Comparison of ENCODE assay signal across 19 mouse cellular contexts in genomic region chr5:150016861-150017260, GRCm38 (mm10). TPM values are rescaled to one million over a fixed set of nuclear protein-coding genes. Genes with fewer than 3 reads are reported as not detected.
DNase-seq lines count a peak whose midpoint lies in the region; ATAC-seq and TF ChIP-seq lines count a peak whose summit lies in the region.
"Had no signal": no experiment of that assay in that cellular context is flagged by ENCODE, and none has a peak within 500 bp of the region (broad histone marks: within the 10 kb centered on the region; RNA-seq: fewer than 3 reads in every experiment).

No protein-coding gene starts in this region.

- no peak overlapping the region for H3K4me3 ChIP-seq in forebrain, embryonic 10.5 days
- no peak overlapping the region for H3K4me3 ChIP-seq in forebrain, postnatal 0 days (ENCODE audit: low read depth, low read length)
- no peak overlapping the region for H3K4me3 ChIP-seq in midbrain, embryonic 10.5 days
- H3K4me3 ChIP-seq in midbrain, postnatal 0 days (ENCODE audit: low read depth, low read length): no peak overlapping the region
- H3K4me3 ChIP-seq in kidney, embryonic 15.5 days (replicated peaks): no peak overlapping the region
- no peak overlapping the region for H3K4me3 ChIP-seq in midbrain, embryonic 16.5 days (ENCODE audit: low read depth, low read length)
- H3K4me3 ChIP-seq: forebrain, embryonic 12.5 days; gastrocnemius, adult 2 months; intestine, embryonic 15.5 days had no signal

- H3K9me3 ChIP-seq in forebrain, embryonic 10.5 days: no peaks in the 10 kb centered on the region
- no peaks in the 10 kb centered on the region for H3K9me3 ChIP-seq in forebrain, postnatal 0 days (ENCODE audit: low read length)
- 0 out of 2 replicates have a peak, but pooled peaks cover 5% of the 10 kb centered on the region for H3K9me3 ChIP-seq in midbrain, embryonic 10.5 days (replicated peaks)
- no peaks in the 10 kb centered on the region for H3K9me3 ChIP-seq in midbrain, postnatal 0 days (ENCODE audit: low read length)
- no peaks in the 10 kb centered on the region for H3K9me3 ChIP-seq in kidney, embryonic 15.5 days (replicated peaks)
- H3K9me3 ChIP-seq in midbrain, embryonic 16.5 days (replicated peaks; ENCODE audit: control insufficient read depth, low read length, poor library complexity, severe bottlenecking): no peaks in the 10 kb centered on the region
- H3K9me3 ChIP-seq: forebrain, embryonic 12.5 days; intestine, embryonic 15.5 days had no signal

- no peaks in the 10 kb centered on the region for H3K27me3 ChIP-seq in forebrain, embryonic 10.5 days (ENCODE audit: poor library complexity, severe bottlenecking)
- no peaks in the 10 kb centered on the region for H3K27me3 ChIP-seq in forebrain, postnatal 0 days (ENCODE audit: insufficient read depth, low read length)
- H3K27me3 ChIP-seq in midbrain, embryonic 10.5 days (ENCODE audit: low read depth, poor library complexity, severe bottlenecking): peaks cover 16% of the 10 kb centered on the region
- 0 out of 2 replicates have a peak, but pooled peaks cover 3% of the 10 kb centered on the region for H3K27me3 ChIP-seq in midbrain, postnatal 0 days (ENCODE audit: insufficient read depth, low read length)
- peaks cover 7% of the 10 kb centered on the region; the same call in 1 of the 2 replicates for H3K27me3 ChIP-seq in kidney, embryonic 15.5 days
- no peaks in the 10 kb centered on the region for H3K27me3 ChIP-seq in midbrain, embryonic 16.5 days (ENCODE audit: control insufficient read depth, insufficient read depth, low read depth, low read length)
- H3K27me3 ChIP-seq: intestine, embryonic 15.5 days had no signal

- H3K36me3 ChIP-seq in forebrain, embryonic 10.5 days (replicated peaks): no peaks in the 10 kb centered on the region
- H3K36me3 ChIP-seq in forebrain, postnatal 0 days (ENCODE audit: insufficient read depth): no peaks in the 10 kb centered on the region
- H3K36me3 ChIP-seq in midbrain, embryonic 10.5 days: no peaks in the 10 kb centered on the region
- no peaks in the 10 kb centered on the region for H3K36me3 ChIP-seq in midbrain, postnatal 0 days (ENCODE audit: insufficient read depth, low read length)
- H3K36me3 ChIP-seq in kidney, embryonic 15.5 days: no peaks in the 10 kb centered on the region
- no peaks in the 10 kb centered on the region for H3K36me3 ChIP-seq in midbrain, embryonic 16.5 days (ENCODE audit: control insufficient read depth, insufficient read depth, low read length)
- H3K36me3 ChIP-seq: forebrain, embryonic 12.5 days; intestine, embryonic 15.5 days had no signal

- DNase-seq in forebrain, embryonic 10.5 days (ENCODE audit: extremely low spot score, low spot score): peak; percentile 23
- DNase-seq in forebrain, postnatal 0 days: no peak
- DNase-seq in midbrain, embryonic 10.5 days (ENCODE audit: low spot score): peak; percentile 55
- DNase-seq in midbrain, postnatal 0 days (ENCODE audit: low spot score): no peak
- no peak for DNase-seq in cerebellum, postnatal 4 days (ENCODE audit: low spot score in 2 of 2)
- DNase-seq: adrenal gland, postnatal 14 days; cerebellum, adult 9-10 months; gastrocnemius, adult 2 months; lung, embryonic 14.5 days had no signal

- H3K4me2 ChIP-seq in forebrain, postnatal 0 days (ENCODE audit: low read depth): no peak overlapping the region
- no peak overlapping the region for H3K4me2 ChIP-seq in midbrain, postnatal 0 days (ENCODE audit: low read depth, low read length, poor library complexity, severe bottlenecking)
- H3K4me2 ChIP-seq in kidney, embryonic 15.5 days: no peak overlapping the region
- no peak overlapping the region for H3K4me2 ChIP-seq in midbrain, embryonic 16.5 days (ENCODE audit: low read length)
- H3K4me2 ChIP-seq: forebrain, embryonic 12.5 days; intestine, embryonic 15.5 days; liver, embryonic 11.5 days; lung, embryonic 14.5 days had no signal

- WGBS in forebrain, embryonic 10.5 days: 17% methylated on average over 10 of the region's 10 CpGs
- WGBS in forebrain, postnatal 0 days: 22% methylated on average over 10 of the region's 10 CpGs
- 19% methylated on average over 10 of the region's 10 CpGs for WGBS in midbrain, embryonic 10.5 days
- WGBS in midbrain, postnatal 0 days: 15% methylated on average over 10 of the region's 10 CpGs
- 17% methylated on average over 10 of the region's 10 CpGs for WGBS in kidney, embryonic 15.5 days
- 14% methylated on average over 10 of the region's 10 CpGs for WGBS in midbrain, embryonic 16.5 days

- ATAC-seq in forebrain, postnatal 0 days: no peak
- no peak for ATAC-seq in midbrain, postnatal 0 days (ENCODE audit: low FRiP score)
- ATAC-seq in kidney, embryonic 15.5 days (replicated peaks; ENCODE audit: low FRiP score): no peak
- ATAC-seq in midbrain, embryonic 16.5 days: no peak
- no peak for ATAC-seq in inflammation-experienced regulatory T-cells, adult 6 months
- ATAC-seq: intestine, embryonic 15.5 days had no signal

- TF ChIP-seq CTCF in forebrain, postnatal 0 days (IDR thresholded peaks at IDR 0.05; ENCODE audit: low read depth): no peak
- TF ChIP-seq CTCF in midbrain, postnatal 0 days (IDR thresholded peaks at IDR 0.05): no peak

- no peak overlapping the region for H3K9ac ChIP-seq in forebrain, postnatal 0 days
- no peak overlapping the region for H3K9ac ChIP-seq in midbrain, postnatal 0 days (replicated peaks; ENCODE audit: low read length, poor library complexity, severe bottlenecking)
- H3K9ac ChIP-seq in kidney, embryonic 15.5 days: no peak overlapping the region
- H3K9ac ChIP-seq in midbrain, embryonic 16.5 days (ENCODE audit: low read depth, low read length): 0 out of 2 replicates have a peak overlapping the region, but pooled peaks have one; percentile 2
- H3K9ac ChIP-seq: forebrain, embryonic 12.5 days; intestine, embryonic 15.5 days; lung, embryonic 14.5 days had no signal

- H3K27ac ChIP-seq in forebrain, embryonic 10.5 days: no peak overlapping the region
- no peak overlapping the region for H3K27ac ChIP-seq in forebrain, postnatal 0 days (ENCODE audit: low read depth, low read length)
- no peak overlapping the region for H3K27ac ChIP-seq in midbrain, embryonic 10.5 days (replicated peaks)
- no peak overlapping the region for H3K27ac ChIP-seq in midbrain, postnatal 0 days (ENCODE audit: low read depth, low read length)
- peak overlapping the region; percentile 34; the same call in 1 of the 2 replicates for H3K27ac ChIP-seq in kidney, embryonic 15.5 days
- no peak overlapping the region for H3K27ac ChIP-seq in midbrain, embryonic 16.5 days (ENCODE audit: low read length)
- H3K27ac ChIP-seq: forebrain, embryonic 12.5 days; gastrocnemius, adult 2 months; intestine, embryonic 15.5 days; macrophage had no signal

- peaks cover 34% of the 10 kb centered on the region for H3K4me1 ChIP-seq in forebrain, embryonic 10.5 days
- no peaks in the 10 kb centered on the region for H3K4me1 ChIP-seq in forebrain, postnatal 0 days (ENCODE audit: insufficient read depth)
- peaks cover 24% of the 10 kb centered on the region for H3K4me1 ChIP-seq in midbrain, embryonic 10.5 days
- no peaks in the 10 kb centered on the region for H3K4me1 ChIP-seq in midbrain, postnatal 0 days (ENCODE audit: insufficient read depth, low read length)
- H3K4me1 ChIP-seq in kidney, embryonic 15.5 days: peaks cover 29% of the 10 kb centered on the region
- H3K4me1 ChIP-seq in midbrain, embryonic 16.5 days (ENCODE audit: control insufficient read depth, insufficient read depth, low read length): peaks cover 5% of the 10 kb centered on the region; the same call in 1 of the 2 replicates
- H3K4me1 ChIP-seq: intestine, embryonic 15.5 days had no signal

RNA-seq across cellular contexts. Expression of gene Rxfp2, which starts 1.6 kb away (rescaled TPM):
- 0.50 TPM in 2 replicates for polyA plus RNA-seq in forebrain, embryonic 10.5 days (2016; fragmentation: Nextera tagmentation; extraction: Ambion mirVana)
- 0.10 and 0.77 TPM in 2 replicates for total RNA-seq in forebrain, postnatal 0 days (2014; rRNA removed)
- polyA plus RNA-seq in forebrain, postnatal 0 days (2015; fragmentation: Nextera tagmentation; extraction: Ambion mirVana): 0.19 and 0.21 TPM in 2 replicates
- 0.62 and 0.64 TPM in 2 replicates for polyA plus RNA-seq in midbrain, embryonic 10.5 days (2016; fragmentation: Nextera tagmentation; extraction: Ambion mirVana)
- total RNA-seq in midbrain, postnatal 0 days (2014; rRNA removed): 0.38 and 1.5 TPM in 2 replicates
- 1.4 and 1.6 TPM in 2 replicates for polyA plus RNA-seq in midbrain, postnatal 0 days (2015; fragmentation: Nextera tagmentation; extraction: Ambion mirVana)
- polyA plus RNA-seq in kidney, embryonic 15.5 days (2015; fragmentation: Nextera tagmentation; extraction: Ambion mirVana): 4.0 and 4.3 TPM in 2 replicates
- 1.1 and 1.9 TPM in 2 replicates for polyA plus RNA-seq in midbrain, embryonic 16.5 days (2015; fragmentation: Nextera tagmentation; extraction: Ambion mirVana)
- not detected for polyA plus RNA-seq in inflammation-experienced regulatory T-cells, adult 6 months (2017; shearing (Covaris generic))
- total RNA-seq: CH12.LX; gastrocnemius, adult 2 months; heart, adult 8-10 months; heart, postnatal 25 days had no signal
- polyA plus RNA-seq: macrophage had no signal

Comparison
In these comparisons a context has a peak if more than half of its experiments do, and no peak if none do; other contexts are left out.
1. DNase-seq: peak in forebrain, embryonic 10.5 days (single experiment) and midbrain, embryonic 10.5 days (single experiment); none in forebrain, postnatal 0 days (single experiment), midbrain, postnatal 0 days (single experiment) and cerebellum, postnatal 4 days (0 of 2).